Mouse (Mus musculus): ENCODE data around the gene Btbd17.

Gene Btbd17

DNA sequence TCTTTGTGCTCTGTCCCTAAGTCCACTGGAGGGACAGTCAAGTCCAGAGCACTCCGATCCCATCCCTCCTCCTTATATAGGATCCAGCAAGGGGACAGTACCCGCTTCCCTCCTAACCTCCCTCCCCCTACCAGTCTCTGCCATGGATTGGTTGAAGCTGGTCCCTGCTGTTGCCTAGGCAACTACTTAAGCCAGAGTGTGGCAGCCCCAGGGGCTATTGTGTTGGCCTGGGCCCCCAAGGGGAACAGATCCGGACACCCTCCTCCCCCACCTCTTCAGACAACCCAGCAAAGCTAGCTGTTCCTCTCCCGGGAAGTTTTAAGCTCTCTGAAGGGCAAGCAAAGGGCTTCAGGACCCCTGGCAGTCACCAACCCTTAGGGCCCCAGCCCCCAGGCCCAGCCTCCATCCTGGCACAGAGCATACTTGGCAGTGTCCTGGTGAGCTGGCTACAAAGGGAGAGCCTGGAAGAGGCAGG lies at the start of gene Btbd17:
Gene Btbd17 (minus strand): TSS at position 98 of the 475 bp plus-strand sequence.
- DNase-seq (ENCODE audit: inconsistent age in 2 of 2, low spot score in 1 of 2), result no peak

DNA sequence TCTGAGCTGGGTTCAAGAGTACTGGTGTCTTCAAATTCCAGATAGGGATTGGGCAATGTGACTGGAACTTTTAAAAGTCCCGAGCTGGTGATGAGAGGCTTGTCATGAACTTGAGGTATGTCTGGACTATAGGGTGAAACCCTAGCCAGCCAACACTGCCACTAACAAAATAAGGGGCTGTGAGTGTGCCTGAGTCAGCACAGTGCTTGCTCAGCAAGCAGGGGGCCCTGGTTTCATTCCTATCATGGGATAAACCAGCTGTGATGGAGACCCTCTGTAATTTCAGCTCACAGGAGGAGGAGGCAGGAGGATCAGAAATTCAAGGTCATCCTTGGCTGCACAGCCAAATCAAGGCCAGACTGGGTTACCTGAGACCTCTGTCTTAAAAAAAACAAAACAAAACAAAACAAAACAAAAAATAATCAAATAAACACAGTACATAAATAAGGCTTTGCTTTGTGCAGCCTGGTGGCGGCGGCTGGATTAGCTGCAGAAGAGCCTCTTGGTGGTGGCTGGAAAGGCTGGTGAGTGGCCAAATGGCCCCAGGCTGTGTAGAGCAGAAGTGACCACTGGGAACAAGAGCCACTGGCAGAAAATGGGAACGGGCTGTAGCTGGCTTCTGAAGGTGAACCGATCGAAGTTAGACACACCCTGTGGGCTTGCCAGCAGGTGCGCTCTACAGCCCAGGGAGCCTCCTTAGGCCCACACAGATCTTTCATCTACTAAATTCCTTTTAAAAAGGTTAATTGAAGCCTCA lies 48.9 kb upstream of the Btbd17 start:
- DNase-seq (ENCODE audit: inconsistent age in 2 of 2, low spot score in 1 of 2), result no peak

DNA sequence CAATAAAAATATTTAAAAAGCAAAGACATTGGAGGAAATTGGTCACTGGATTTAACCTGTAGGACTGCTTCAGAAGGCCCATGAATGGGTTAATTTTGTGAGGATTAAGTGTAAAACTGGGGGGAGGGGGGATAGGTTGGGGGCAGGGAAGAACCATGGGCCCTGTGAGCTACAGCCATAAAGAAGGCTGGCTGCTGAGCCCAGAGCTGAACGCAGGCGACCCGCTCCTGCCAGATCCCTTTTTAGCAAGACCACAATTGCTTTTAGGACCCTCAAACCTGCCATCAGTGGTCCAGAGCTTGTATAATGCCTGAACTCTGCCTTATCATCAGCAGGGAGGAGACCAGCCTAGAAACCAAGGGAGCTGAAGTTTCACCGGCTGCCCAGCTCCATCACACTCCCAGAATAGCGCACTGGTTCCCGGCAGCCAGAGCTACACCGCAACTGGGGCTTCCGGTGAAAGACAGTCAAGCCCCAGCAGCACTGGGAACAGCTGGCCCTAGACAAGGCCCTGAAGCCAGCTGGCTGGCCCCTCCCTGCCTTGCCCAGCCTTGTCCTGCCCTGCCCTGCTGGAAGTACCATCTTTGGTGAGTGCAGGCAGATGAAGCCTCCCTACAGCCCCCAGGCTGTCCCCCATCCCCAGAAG lies 48.2 kb upstream of the Btbd17 start:
- DNase-seq (ENCODE audit: inconsistent age in 2 of 2, low spot score in 1 of 2), result no peak

DNA sequence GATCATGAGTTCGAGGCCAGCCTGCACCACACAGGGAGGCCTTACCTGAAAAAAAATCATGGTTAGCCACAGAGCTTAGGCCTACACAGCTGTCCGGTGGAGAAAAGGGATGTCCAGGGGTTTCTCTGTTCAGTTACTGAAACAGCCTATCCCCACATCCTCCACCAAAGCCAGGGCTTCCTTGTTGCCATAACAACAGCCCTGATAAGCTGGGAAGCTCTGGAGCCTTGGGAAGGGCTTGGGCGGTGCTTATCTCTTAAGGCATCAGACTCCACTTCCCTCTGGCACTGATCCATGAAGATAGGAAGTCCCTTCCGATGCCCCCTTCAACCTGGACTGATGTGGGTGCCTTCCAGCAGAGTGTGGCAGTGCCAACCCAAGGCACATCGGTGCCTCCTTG lies 37.4 kb upstream of the Btbd17 start:
- DNase-seq (ENCODE audit: inconsistent age in 2 of 2, low spot score in 1 of 2), result no peak

DNA sequence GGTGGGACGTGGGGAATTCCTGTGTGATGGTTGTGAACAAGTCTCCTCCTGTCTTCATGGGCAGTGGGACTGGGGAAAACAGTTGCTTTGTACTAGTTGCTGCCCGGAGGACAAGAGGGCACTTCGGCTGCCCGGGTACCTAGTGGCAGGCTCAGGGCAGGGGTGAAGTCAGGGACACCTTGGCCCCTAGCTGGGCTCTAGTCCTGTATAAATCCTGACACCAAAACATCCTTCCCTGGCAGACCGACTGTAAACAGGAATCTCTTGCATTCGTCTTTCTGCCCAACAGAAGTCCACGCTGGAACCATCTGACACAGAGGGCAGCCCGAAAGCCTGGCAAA lies 34.7 kb upstream of the Btbd17 start:
- no peak for DNase-seq (ENCODE audit: inconsistent age in 2 of 2, low spot score in 1 of 2)

DNA sequence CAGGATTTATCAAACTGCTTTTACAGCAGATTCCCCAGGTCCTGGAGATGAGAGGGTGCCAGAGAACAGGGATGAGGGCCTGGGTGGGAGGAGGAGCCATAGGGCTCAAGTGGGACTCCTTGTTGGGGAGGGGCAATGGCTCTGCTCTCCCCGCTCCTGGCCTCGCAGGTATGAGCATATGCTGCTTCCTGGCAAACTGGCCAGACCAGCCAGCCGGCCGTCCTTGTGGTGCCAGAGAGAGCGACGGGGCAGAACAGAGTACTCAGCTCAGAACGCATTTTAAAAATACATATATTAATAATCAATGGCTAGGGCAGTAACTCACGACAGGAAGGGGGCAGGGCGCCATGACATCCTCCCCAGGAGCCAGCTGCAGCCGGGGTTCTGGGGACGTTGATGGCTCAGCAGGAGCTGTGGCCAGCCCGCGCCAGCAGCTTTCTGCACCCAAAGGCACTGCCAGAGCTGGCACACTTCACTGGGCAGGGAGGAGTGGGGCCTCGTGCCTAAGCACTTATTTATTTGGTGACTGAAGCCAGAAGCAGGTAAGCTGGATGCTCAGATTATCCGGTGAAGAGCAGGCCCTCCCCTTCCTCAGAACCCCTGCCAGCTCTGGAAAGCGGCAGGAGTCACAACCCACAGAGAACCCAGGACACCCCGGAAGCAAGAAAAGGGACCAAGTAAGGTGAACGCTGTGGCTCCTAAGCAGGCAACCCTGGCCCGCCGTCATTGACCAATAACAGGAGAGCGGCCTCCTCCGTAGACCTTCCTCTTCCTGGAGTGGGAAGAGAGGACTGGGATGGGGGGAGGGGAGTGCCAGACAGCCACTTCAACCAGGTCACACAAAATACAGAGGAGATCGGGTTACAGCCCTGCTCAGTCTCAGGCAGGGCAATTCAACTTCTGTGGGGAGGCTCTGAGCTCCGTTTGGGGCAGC lies 34.0 kb upstream of the Btbd17 start:
- DNase-seq (ENCODE audit: inconsistent age in 2 of 2, low spot score in 1 of 2), result peak; percentile 38 to 70

DNA sequence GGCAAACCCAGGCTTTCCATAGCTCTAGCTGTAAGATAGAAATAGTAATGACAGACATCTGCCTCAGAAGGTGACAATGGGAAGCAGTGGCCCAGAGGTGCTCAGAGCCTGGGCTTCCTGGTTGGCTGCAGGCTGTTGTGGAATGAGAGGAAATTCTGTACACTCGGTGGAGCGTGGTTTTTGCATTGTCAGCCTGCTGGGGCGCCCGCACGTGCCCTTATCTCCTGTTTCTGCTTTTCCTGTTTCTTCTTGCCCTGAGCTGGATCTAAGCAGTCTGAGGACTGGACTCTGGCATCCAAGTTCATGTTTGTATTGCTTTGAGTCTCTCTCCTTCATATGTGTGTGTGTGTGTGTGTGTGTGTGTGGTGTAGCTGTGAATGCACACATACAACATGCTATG lies 30.9 kb upstream of the Btbd17 start:
- DNase-seq (ENCODE audit: inconsistent age in 2 of 2, low spot score in 1 of 2), result no peak

DNA sequence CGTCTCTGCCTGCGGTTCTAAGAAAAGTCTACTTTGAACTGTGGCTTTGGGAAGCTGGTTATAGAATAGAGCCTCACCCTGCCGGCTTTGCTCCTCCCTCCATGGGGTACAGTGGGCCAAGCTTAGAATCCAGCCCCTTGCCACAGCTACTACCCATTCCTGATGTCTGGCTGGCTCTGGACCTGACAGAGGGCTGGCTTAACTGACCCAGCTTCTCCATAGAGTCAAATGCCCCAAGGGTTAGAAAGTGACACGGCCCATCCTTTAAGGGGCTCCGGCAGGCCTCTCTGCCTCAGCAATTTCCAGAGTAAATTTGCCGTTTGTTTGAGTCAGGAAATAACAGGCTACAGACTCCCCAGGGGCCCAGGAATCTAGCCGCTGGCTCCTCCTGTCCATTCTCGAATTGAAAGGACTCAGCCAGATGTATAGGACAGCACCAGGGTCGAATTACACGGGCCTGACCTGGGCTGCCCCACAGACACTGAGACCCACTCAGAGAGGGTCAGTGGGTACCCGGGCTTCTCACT lies 27.5 kb upstream of the Btbd17 start:
- DNase-seq (ENCODE audit: inconsistent age in 2 of 2, low spot score in 1 of 2), result no peak

DNA sequence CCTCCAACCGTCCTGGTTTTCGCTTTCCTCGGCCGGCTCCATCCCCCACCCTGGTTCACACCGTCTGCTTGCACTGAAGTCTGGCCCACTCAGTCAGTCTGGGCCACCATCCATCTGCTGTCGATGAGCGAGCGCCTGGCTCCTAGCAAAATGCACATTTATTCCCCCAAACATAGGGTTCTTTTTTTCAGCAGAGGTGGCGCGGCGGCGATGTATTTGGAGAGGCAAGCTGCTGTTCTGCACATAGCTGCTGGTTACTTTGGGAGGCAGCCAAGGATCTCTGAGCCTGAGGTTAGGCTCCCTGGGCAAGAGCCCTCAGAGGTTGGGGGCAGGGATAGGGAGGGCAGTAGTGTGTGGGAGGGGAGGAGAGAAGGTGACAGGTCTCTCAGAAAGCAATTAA lies 27.0 kb upstream of the Btbd17 start:
- no peak for DNase-seq (ENCODE audit: inconsistent age in 2 of 2, low spot score in 1 of 2)

DNA sequence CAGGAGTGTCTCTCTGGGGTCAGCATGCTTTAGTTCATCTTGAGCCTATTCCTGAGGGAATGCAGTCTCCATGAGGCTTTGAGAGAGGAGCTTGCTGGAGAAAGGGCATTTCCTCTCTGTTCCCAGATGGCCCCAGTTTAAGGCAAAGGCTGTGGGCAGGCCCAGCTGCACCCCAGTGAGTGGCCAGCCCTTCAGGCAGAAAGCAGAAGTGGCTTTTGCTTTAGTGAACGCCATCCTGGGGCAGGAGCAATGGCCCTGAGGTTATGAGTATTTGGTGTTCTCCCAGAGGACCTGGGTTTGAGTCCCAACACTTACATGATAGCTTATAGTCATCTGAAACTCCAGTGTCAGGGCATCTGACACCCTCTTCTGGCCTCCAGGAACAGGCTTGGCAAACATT lies 25.6 kb upstream of the Btbd17 start:
- no peak for DNase-seq (ENCODE audit: inconsistent age in 2 of 2, low spot score in 1 of 2)

DNA sequence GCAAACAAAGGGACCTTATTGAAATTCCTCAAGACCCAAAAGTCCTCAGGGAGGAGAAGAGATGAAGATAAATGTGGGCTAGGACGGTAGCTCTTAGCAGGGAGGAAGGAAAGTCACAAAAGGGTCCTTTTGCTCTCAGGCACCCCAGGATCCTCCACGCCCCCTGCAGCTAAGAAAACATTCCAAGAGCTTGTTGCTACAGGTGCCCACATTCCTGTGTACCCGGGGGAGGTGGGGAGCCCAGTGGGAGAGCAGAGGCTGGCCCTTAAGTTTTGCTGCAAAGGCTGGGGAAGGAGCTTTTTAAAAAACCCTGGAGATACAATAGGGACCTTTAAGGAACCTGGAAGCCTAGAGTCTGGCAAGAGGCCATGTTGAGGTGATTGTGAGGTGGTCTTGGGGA lies 24.7 kb upstream of the Btbd17 start:
- DNase-seq (ENCODE audit: inconsistent age in 2 of 2, low spot score in 1 of 2), result no peak

DNA sequence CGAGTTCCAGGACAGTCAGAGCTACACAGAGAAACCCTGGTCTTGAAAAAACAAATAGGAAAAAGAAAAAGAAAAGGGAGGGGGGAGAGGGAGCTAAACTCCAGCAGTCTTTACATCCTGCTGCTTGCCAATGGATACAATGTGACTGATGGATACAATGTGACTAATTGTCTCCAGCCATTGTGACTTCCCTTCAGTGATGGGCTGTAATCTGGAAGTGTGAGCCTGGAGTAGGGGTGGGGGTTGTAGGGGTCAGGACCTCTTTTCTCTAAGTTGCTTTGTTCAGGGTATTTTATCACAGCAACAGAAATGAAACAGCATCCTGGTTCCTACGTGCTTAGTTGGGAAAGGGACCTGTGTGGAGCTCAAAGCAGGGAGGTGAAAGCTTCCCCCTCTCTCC lies 23.4 kb upstream of the Btbd17 start:
- DNase-seq (ENCODE audit: inconsistent age in 2 of 2, low spot score in 1 of 2), result no peak

DNA sequence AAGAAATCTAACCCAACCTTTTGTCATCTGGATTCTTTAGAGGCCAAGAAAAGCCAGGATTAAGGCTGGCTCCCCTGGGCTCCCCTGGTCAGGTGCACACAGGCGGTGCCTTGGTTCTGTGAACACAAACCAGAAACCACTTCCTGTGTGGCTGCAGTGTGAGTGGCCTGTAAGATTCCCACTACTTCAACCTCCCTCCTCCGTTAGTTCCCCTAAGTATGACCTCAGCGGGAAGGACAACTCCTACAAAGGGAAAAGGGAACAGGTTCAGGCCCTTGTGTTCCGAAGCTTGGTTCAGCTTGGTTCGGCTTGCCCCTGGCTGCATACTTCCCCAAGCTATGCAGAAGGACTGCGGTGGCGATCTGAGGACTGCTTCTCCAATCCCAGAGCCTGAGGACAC lies 22.4 kb upstream of the Btbd17 start:
- peak in 1 of 2 experiments; percentile 36 for DNase-seq (ENCODE audit: inconsistent age in 2 of 2, low spot score in 1 of 2)

DNA sequence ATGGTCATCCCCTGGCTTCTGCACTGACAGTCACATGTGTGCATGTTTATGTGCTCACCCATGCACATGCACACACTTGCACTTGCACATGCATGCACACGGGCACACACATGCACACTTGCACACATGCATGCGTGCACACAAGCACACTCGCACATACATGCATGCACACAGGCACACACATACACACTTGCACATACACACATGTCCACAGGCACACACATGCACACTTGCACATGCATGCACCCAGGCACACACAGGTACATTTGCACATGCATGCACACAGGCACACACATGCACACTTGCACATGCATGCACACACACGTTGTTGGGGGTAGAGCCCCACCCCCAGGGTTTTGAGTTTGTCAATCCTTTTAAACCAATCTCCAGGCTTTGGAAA lies 21.2 kb upstream of the Btbd17 start:
- DNase-seq (ENCODE audit: inconsistent age in 2 of 2, low spot score in 1 of 2), result no peak

DNA sequence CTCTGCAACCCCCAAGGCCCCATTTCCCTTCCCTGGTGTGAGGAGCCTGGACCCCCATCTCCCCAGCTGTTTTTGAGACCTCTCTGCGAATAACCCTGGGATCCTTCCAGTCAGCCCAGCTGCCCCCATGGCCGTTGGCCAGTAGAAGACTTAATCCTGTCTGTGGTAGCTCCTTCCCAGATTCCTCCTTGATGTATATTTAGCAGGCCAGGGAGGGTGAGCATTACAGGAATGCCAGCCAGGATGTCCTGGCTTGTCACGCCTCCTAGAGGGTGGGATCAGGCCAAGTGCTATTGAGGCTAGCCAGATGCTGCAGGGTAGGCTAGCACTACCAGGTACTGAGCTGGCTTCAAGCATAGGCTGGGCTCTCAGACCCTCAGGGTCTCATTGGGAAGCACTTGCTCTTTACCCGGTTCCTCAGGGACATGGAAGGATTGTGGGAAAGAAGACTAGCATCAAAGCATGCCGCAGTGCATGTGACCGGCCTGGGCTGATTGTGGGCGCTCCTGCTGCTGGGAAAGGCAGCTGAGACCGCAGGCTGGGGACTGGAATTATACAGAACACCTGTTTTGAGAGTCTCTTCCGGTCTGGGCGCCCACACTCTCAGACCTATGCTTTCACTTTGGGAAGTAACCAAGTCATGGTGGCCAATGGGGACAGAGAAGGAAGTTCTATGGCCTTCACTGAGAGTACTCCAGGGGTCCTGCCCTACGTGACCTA lies 19.3 kb upstream of the Btbd17 start:
- DNase-seq (ENCODE audit: inconsistent age in 2 of 2, low spot score in 1 of 2), result no peak

DNA sequence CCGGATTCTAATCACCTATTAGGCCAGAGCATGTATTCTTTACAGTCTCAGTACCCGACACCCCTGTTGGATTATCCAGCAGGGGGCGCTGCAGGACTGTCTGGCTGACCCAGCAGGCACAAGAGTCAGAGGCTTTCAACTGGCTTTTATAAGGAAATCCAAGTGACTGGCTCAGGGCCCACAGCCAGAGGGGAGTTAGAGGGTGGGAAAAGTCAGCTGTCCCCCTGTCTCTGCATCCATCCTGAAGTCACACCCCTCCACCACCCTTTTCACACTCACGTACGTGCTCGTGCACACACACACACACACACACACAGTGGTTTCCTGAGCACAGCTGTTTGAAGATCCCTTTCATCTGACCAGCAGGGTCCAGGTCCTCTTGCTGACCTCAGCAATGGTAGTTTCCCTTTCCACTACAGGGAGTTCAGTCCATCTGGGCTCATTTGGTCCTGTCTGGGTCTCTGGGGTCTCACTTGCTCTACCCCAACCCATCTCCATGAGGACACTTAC lies 17.0 kb upstream of the Btbd17 start:
- DNase-seq (ENCODE audit: inconsistent age in 2 of 2, low spot score in 1 of 2), result peak; percentile 85 to 96

DNA sequence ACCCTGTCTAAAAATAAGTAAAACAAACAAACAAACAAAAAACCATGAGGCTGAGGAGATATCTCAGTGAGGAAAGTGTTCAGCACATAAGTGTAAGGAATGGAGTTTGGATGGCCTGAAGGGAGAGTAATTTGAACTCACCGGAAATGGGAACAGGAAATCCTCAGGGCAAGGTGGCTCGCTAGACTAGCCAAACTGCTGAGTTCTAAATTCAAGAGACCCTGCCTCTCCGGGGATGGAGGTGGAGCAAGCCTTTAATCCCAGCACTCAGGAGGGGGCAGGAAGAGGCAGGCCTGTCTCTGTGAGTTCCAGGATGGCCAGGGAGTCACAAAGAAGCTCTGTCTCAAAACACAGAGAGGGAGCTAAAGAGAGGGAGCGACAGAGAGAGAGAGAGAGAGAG lies 14.6 kb upstream of the Btbd17 start:
- DNase-seq (ENCODE audit: inconsistent age in 2 of 2, low spot score in 1 of 2), result no peak

DNA sequence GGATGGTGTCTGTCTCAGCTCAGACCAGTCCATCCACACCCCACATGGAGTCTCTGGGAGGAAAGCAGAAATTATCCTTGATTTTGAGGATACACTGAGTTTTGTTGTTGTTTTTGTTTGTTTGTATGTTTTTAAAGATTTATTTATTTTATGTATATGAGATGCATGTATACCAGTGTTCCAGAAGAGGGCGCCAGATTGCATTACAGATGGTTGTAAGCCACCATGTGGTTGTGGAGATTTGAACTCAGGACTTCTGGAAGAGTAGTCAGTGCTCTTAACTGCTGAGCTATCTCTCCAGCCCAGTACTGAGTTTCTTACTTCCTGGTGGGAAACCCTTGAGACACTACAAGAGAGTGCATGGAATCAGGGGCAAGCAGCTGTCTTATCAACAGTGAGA lies 13.6 kb upstream of the Btbd17 start:
- no peak for DNase-seq (ENCODE audit: inconsistent age in 2 of 2, low spot score in 1 of 2)

DNA sequence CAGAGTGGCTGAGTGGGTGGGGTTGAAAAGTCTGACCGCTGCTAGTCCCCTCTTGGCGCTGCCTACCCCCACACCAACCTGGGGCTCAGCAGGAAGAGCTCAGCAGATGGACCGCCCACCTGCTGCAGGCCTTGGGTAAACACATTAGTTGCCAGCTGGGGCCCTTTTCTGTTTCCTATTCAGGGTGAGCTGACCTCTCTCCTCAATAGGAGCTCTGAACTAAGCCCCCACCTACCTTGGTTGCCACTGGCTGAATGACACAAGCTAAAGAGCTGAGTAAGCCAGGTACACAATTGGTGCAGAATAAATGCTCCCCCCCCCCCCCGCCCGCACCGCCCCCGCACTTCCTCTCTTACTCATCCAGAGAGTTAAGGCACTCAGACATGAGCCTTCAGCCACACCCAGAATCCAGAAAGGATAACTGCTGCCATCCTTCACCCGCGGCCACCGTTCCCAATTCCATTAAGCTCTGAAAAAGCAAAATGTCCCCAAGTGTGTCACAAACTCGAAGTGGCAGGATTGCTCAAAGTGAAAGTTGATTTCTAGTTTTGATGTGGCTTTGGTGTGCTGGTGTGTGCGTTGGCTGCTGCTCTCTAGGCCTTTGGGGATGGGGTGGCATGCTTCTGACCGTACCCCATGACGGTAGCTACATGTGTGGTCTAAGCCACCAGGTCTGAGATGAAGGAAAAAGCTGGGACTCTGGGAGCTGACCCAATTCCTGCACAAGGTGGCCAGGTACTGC lies 12.1 kb upstream of the Btbd17 start:
- no peak for DNase-seq (ENCODE audit: inconsistent age in 2 of 2, low spot score in 1 of 2)

DNA sequence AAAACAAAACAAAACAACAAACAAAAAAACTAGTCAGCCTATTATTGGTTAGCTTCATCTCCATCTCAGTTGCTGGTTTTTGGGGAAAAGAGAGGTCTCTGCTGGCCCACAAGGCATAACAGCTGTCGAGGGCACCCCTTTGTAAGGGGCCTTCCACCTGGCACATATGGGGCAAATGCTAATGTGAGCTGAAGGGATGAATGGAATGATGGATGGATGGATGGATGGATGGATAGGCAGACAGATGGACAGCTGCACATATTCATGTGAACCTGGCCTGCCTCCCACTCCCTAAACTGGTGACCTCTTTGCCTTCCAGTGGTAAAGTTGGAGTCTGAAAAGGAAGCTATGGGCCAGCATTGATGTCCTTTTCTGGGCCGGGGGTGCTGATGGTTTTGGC lies 11.3 kb upstream of the Btbd17 start:
- no peak for DNase-seq (ENCODE audit: inconsistent age in 2 of 2, low spot score in 1 of 2)
